Mouse (Mus musculus) erythroblast, embryonic 14.5 days (primary cell): ENCODE results near the gene Gucy2e. TPM values are rescaled to one million over a fixed set of nuclear protein-coding genes. Genes with fewer than 3 reads are reported as not detected.

Experiments used
- H3K27me3 ChIP-seq: 2 replicates; pipeline ENCODE4 v1.6.1; 2012; ENCODE audit warnings: inconsistent platforms; ENCODE audit not compliant: control insufficient read depth
- H3K36me3 ChIP-seq: 2 replicates; pipeline ENCODE4 v1.6.1; 2012; ENCODE audit warnings: mild to moderate bottlenecking, inconsistent platforms; ENCODE audit not compliant: control insufficient read depth
- H3K4me1 ChIP-seq: 2 replicates; pipeline ENCODE4 v1.6.1; 2012; ENCODE audit warnings: inconsistent platforms; ENCODE audit not compliant: control insufficient read depth
- H3K4me3 ChIP-seq: replicated peaks from 2 replicates; pipeline ENCODE3; 2012; ENCODE audit warnings: moderate library complexity, mild to moderate bottlenecking, inconsistent platforms
- H3K9me3 ChIP-seq: 2 replicates; pipeline ENCODE4 v1.6.1; 2012; ENCODE audit warnings: low read length, inconsistent platforms, mixed read lengths; ENCODE audit not compliant: control insufficient read depth
- GATA1 ChIP-seq: IDR thresholded peaks from 2 replicates; pipeline ENCODE4 v1.6.1; 2012; ENCODE audit warnings: low read length, inconsistent platforms, mixed read lengths
- TAL1 ChIP-seq: IDR thresholded peaks from 3 replicates; pipeline ENCODE4 v1.6.1; 2012; ENCODE audit warnings: low read length, inconsistent platforms, mixed read lengths
- polyA plus RNA-seq: library from polyadenylated mRNA; stranded (reverse); fragments of >175 nt; gene quantifications from 2 replicates; pipeline ENCODE4 v1.2.3, GENCODE M21; 2012

Gucy2e gene
- polyA plus RNA-seq, 1 experiment = not detected

DNA sequence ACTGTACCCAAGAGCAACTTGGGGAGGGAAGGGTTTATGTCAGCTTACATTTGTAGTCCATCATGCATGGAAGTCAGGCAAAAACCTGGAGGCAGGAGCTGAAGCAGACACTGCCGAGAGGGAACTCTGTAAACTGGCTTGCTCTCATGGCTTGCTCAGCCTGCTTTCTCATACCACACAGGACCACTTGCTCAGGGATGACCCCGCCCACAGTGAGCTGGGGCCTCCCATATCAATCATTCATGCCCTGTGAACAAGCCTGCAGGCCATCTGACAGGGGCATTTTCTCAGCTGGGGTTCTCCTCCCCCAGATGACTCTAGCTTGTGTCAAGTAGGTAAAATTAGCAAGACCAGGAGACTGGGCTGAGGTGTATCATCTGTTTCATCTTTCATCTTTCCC, 27.4 kb upstream of the Gucy2e start:
- Histone ChIP-seq H3K27me3 (peaks cover 21% of the 10 kb centered on the region), H3K36me3 (no peaks in the 10 kb centered on the region), H3K9me3 (no peaks in the 10 kb centered on the region), H3K4me3 (no peak overlapping the region), H3K4me1 (peaks cover 4% of the 10 kb centered on the region)
- TF ChIP-seq GATA1 = no peak

DNA sequence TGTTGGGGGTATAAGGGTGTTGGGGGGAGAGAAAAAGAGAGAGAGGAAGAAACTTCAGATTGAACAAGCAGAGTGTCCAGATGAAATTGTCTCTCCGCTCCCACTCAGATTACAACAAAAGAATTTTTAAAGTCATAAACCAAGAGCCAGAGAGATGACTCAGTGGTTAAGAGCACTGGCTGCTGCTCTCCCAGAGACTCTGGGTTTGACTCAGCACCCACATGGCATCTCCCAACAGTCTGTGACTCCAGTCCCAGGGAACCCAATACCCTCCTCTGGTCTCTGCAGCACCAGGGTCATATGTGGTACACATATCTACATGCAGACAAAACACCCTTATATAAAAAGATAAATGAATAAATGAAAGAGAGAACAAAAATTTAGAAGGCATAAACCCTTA, 23.3 kb upstream of the Gucy2e start:
- no peaks in the 10 kb centered on the region for H3K36me3 ChIP-seq
- no peak overlapping the region for H3K4me3 ChIP-seq
- no peaks in the 10 kb centered on the region; the same call in 1 of the 2 replicates for H3K27me3 ChIP-seq
- H3K9me3 ChIP-seq = no peaks in the 10 kb centered on the region
- TF ChIP-seq TAL1 (no peak), GATA1 (no peak)
- H3K4me1 ChIP-seq = peaks cover 11% of the 10 kb centered on the region

DNA sequence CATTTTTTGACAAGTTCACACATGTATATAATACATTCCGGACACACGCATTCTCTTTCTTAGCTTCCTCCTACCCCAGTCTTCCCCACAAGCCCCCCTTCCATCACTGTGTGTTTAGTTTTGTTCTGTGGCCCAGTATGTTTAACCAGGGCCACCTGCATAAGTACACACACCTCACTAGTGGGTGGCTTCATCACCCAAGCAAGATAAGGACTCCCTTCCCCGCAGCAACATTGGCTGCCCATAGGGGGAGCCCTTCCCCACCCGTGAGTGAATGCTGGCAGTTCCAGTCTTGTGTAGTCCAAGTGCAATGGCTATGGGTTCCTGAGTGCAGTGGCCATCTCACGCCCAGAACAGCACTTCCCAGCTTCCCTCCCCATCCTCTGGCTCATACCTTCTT, 21.5 kb upstream of the Gucy2e start:
- Histone ChIP-seq H3K4me1 (peaks cover 7% of the 10 kb centered on the region), H3K36me3 (no peaks in the 10 kb centered on the region), H3K27me3 (no peaks in the 10 kb centered on the region), H3K4me3 (no peak overlapping the region), H3K9me3 (no peaks in the 10 kb centered on the region)
- TF ChIP-seq GATA1 (peak; percentile 81), TAL1 (no peak)

DNA sequence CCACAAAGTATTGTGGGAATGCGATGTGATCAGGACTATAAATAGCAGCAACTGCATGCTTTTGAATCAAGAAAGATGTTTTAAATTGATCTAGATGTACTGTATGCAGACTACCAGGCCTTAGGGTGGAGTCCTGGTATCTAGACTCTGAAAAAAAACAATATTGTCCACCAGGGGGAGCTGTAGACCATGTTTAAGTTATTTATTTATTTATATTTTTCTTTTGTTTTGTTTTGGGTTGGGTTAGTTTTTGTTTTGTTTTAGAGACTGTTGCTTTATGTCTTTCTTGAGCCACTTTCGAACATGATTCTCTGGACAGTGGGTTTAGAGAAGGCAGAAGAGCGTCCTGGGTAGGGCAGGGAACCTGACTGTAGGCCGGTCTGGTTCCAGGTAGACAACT, 21.0 kb upstream of the Gucy2e start:
- no peaks in the 10 kb centered on the region for H3K27me3 ChIP-seq
- H3K36me3 ChIP-seq = no peaks in the 10 kb centered on the region
- TF ChIP-seq GATA1 (no peak), TAL1 (no peak)
- no peak overlapping the region for H3K4me3 ChIP-seq
- H3K9me3 ChIP-seq = no peaks in the 10 kb centered on the region
- peaks cover 7% of the 10 kb centered on the region for H3K4me1 ChIP-seq

DNA sequence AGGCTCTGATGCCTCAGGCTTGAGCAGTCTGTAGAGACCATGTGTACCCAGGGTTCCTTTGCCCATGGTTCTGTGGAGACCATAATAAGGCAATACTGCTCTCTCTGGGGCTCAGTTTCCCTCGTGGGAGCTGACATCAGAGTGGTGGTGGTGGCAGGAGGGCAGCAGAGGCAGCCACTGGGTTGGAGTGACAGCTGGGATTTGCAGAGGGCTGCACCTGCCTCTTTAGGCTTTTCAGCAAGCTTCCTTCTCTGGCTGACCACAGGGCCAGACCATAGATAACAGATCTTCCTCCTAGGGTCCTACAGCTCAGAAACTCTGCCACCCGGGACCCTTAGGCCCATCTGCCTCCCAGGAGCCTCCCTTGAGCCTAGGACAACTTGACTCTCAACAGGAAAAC, 20.2 kb upstream of the Gucy2e start:
- H3K36me3 ChIP-seq = no peaks in the 10 kb centered on the region
- no peak overlapping the region for H3K4me3 ChIP-seq
- H3K4me1 ChIP-seq = peaks cover 7% of the 10 kb centered on the region
- no peaks in the 10 kb centered on the region for H3K27me3 ChIP-seq
- TF ChIP-seq TAL1 (no peak), GATA1 (no peak)
- no peaks in the 10 kb centered on the region for H3K9me3 ChIP-seq

DNA sequence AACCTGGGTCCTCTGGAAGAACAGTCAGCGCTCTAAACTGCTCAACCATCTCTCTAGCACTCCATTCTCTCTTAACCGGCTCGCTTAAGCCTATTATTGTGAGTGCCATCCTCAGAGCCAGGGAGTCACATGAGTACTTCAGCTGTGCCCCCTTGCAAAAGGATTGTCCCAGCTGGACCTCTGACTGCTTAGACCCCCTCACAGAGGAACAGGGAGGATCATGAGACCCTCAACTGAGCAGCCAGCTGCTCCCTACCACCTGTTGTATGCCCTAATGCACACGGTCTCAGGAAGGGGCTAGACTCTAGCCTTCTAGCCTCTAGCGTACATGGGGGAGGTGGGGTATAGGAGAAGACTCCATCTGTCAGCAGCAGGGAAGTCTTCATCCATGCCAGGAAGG, 18.0 kb upstream of the Gucy2e start:
- H3K36me3 ChIP-seq = no peaks in the 10 kb centered on the region
- no peaks in the 10 kb centered on the region for H3K9me3 ChIP-seq
- peaks cover 7% of the 10 kb centered on the region for H3K4me1 ChIP-seq
- H3K27me3 ChIP-seq = no peaks in the 10 kb centered on the region
- H3K4me3 ChIP-seq = no peak overlapping the region
- TF ChIP-seq GATA1 = no peak
- no peak for TF ChIP-seq TAL1

DNA sequence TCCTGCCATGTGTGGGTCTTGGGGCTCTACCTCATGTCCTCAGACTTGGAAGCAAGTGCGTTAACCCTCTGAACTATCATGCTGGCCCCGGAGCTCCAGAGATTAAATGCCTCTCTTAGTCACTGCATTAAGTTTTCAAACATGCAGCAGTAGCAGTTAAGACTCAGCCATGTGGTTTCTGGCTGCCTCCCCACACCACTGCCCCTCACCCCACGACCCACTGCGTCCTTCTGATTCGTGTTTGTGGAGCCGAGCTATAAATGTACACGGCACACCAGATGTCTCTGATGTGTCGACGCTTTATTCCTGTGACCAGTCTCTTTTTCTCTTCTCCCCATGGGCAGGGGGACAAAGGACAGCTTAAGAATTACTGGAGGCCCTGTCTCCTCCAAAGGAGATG, 16.3 kb upstream of the Gucy2e start:
- no peak overlapping the region for H3K4me3 ChIP-seq
- H3K27me3 ChIP-seq = no peaks in the 10 kb centered on the region
- no peaks in the 10 kb centered on the region for H3K9me3 ChIP-seq
- H3K4me1 ChIP-seq = peaks cover 2% of the 10 kb centered on the region
- TF ChIP-seq GATA1 = no peak
- TF ChIP-seq TAL1 = no peak
- H3K36me3 ChIP-seq = no peaks in the 10 kb centered on the region

DNA sequence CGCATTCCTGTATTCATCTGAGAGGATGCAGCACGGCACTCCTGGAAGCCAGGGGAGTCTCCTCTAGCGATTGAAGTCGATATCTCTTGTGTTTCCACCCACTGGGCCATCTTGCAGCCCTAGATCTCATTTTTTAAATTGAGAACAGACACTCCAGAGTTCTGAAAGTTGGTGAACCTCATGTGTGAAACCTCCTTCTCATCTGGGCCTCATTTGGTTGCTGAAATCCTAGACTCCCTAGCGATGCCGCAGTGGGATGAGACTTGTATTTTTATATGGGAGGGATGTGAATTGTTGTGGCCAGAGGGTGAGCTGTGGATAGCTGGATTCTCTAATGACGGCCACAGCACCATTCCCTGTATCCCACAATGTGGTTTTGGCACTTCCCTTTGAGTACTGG, 15.1 kb upstream of the Gucy2e start:
- H3K36me3 ChIP-seq = no peaks in the 10 kb centered on the region
- no peaks in the 10 kb centered on the region for H3K27me3 ChIP-seq
- no peaks in the 10 kb centered on the region for H3K4me1 ChIP-seq
- TF ChIP-seq GATA1 (no peak), TAL1 (no peak)
- no peaks in the 10 kb centered on the region for H3K9me3 ChIP-seq
- H3K4me3 ChIP-seq = no peak overlapping the region

DNA sequence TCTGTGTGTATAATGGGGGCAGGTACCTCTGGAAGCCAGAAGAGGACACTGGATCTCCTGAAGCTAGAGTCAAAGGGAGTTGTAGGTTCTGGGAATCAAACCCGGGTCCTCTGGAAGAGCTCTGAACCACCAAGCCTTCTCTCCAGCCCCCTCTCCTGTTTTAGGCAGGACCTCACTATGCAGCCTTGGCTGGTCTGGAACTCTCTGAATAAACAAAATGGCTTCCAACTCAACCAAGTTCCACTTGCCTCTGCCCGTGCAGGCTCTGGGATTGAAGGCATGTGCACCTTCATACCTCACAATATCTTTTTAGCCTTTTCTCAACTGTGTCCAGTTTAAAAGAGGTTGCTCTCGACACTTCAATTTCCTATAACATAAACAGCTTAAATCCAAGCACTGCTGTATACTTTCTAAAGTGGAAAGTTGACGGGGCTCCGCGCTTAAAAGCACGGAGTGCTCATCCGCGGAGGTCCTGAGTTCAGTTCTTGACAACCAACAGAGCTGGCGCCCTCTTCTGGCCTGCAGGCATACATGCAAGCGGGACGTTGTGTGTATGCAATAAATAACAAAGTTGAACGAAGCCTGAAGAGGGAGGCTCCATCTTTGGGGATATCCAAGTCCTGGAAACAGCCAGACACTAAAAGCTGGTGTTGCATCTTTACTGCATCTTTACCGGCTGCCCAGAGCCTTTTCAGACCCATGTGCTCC, 14.5 kb upstream of the Gucy2e start:
- no peaks in the 10 kb centered on the region for H3K4me1 ChIP-seq
- H3K9me3 ChIP-seq = no peaks in the 10 kb centered on the region
- H3K27me3 ChIP-seq = peaks cover 3% of the 10 kb centered on the region; the same call in 1 of the 2 replicates
- no peak overlapping the region for H3K4me3 ChIP-seq
- H3K36me3 ChIP-seq = no peaks in the 10 kb centered on the region
- no peak for TF ChIP-seq TAL1
- no peak for TF ChIP-seq GATA1

DNA sequence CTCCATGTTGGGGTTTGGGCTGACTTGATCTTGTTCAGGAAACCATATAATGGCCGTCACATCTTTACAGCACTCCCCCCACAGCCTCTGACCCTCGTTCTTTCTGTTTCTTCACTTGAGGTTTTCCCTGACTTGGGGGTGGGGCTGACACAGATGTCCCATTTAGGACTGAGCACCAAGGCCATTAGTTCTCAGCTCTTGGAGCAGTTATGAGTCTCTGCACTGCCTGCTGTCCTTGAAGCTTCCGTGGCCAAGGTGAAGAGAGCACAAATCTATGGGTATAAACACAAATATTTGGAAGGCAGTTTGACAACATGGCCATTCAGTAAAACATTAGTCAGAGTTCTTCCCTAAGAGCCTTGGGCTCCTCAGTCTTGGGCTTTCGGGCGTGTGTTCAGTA, 13.3 kb upstream of the Gucy2e start:
- Histone ChIP-seq H3K4me3 (no peak overlapping the region), H3K36me3 (no peaks in the 10 kb centered on the region), H3K9me3 (no peaks in the 10 kb centered on the region), H3K27me3 (peaks cover 3% of the 10 kb centered on the region; the same call in 1 of the 2 replicates), H3K4me1 (no peaks in the 10 kb centered on the region)
- TF ChIP-seq TAL1 (no peak), GATA1 (no peak)
